Mouse (Mus musculus) lung, postnatal 0 days (tissue): Measurements from ENCODE around the gene Dagla. TPM values are rescaled to one million over a fixed set of nuclear protein-coding genes. Genes with fewer than 3 reads are reported as not detected.

ENCODE experiments used
- ATAC-seq: fragments of 200-750 bp; cut with Nextera tagmentation; 2 replicates; pipeline ENCODE4 v1.8.0; 2017; ENCODE audit warnings: moderate library complexity
- DNase-seq: peaks from one replicate; pipeline ENCODE4 v3.0.0-alpha.2; 2016; ENCODE audit warnings: low spot score
- H3K27ac ChIP-seq: fragments of 300-500 bp; sonication (generic); 2 replicates; pipeline ENCODE4 v1.5.1; 2014; ENCODE audit warnings: antibody characterized with exemption, mild to moderate bottlenecking, low read length, mixed read lengths
- H3K27me3 ChIP-seq: fragments of 300-500 bp; sonication (generic); replicated peaks from 2 replicates; pipeline ENCODE4 v1.6.1; 2014; ENCODE audit warnings: low read length, mixed read lengths; ENCODE audit not compliant: insufficient read depth
- H3K36me3 ChIP-seq: fragments of 300-500 bp; sonication (generic); 2 replicates; pipeline ENCODE4 v1.6.1; 2014; ENCODE audit warnings: low read length, mixed read lengths; ENCODE audit not compliant: insufficient read depth
- H3K4me1 ChIP-seq: fragments of 300-500 bp; sonication (generic); 2 replicates; pipeline ENCODE4 v1.6.1; 2014; ENCODE audit warnings: antibody characterized with exemption, low read depth, low read length, mixed read lengths; ENCODE audit not compliant: insufficient read depth
- H3K4me2 ChIP-seq: fragments of 300-500 bp; sonication (generic); replicated peaks from 2 replicates; pipeline ENCODE4 v1.6.1; 2014; ENCODE audit warnings: low read depth, mild to moderate bottlenecking, low read length, moderate library complexity, mixed read lengths
- H3K4me3 ChIP-seq: fragments of 300-500 bp; sonication (generic); 2 replicates; pipeline ENCODE4 v1.5.1; 2014; ENCODE audit warnings: low read depth, low read length
- H3K9ac ChIP-seq: fragments of 300-500 bp; sonication (generic); replicated peaks from 2 replicates; pipeline ENCODE4 v1.6.1; 2014; ENCODE audit warnings: low read depth, mild to moderate bottlenecking
- H3K9me3 ChIP-seq: fragments of 300-500 bp; sonication (generic); 2 replicates; pipeline ENCODE4 v1.6.1; 2016; ENCODE audit warnings: low read length, mixed read lengths
- CTCF ChIP-seq: IDR thresholded peaks from 2 replicates; pipeline ENCODE4 v1.5.1; 2016; ENCODE audit warnings: antibody characterized with exemption, mild to moderate bottlenecking
- EP300 ChIP-seq: IDR thresholded peaks from 2 replicates; pipeline ENCODE4 v1.6.1; 2016; ENCODE audit warnings: antibody characterized with exemption, mild to moderate bottlenecking, control low read depth
- WGBS: fragments of 180-500 bp; shearing (Covaris S2); extraction: QIAGEN DNeasy Blood & Tissue Kit; methylation state at CpG from one replicate; pipeline ENCODE4 v1.1.7; 2014; 5-methylcytosine and 5-hydroxymethylcytosine counted together
- polyA plus RNA-seq: library from polyadenylated mRNA; unstranded; fragments of >200 nt; fragmentation: Nextera tagmentation; extraction: Ambion mirVana; gene quantifications from 2 replicates; pipeline ENCODE4 v1.2.1, GENCODE M21; 2015

The Dagla gene
- polyA plus RNA-seq, 1 experiment from 2014 or later: 1.2 TPM

- WGBS: 57% methylated on average over 9 of the region's 9 CpGs
- no peak overlapping the region for H3K27ac ChIP-seq
- H3K4me1 ChIP-seq: peaks cover 11% of the 10 kb centered on the region
- H3K4me3 ChIP-seq: no peak overlapping the region
- TF ChIP-seq EP300 (no peak), CTCF (no peak)
- ATAC-seq: peak; percentile 64
- H3K9me3 ChIP-seq: no peaks in the 10 kb centered on the region
- H3K36me3 ChIP-seq: no peaks in the 10 kb centered on the region
- H3K9ac ChIP-seq: no peak overlapping the region
- no peaks in the 10 kb centered on the region for H3K27me3 ChIP-seq
- no peak overlapping the region for H3K4me2 ChIP-seq
- peak; percentile 62 for DNase-seq
Measured at GRCm38 (mm10) chr19:10279668-10280067, 25.0 kb downstream of the Dagla start.

GRCm38 (mm10) chr19:10278669-10279324 is 25.9 kb downstream of the Dagla start:
- H3K27ac ChIP-seq: 0 out of 2 replicates have a peak overlapping the region, but pooled peaks have one; percentile 5
- no peak for DNase-seq
- H3K9ac ChIP-seq: no peak overlapping the region
- H3K36me3 ChIP-seq: no peaks in the 10 kb centered on the region
- H3K27me3 ChIP-seq: no peaks in the 10 kb centered on the region
- H3K9me3 ChIP-seq: no peaks in the 10 kb centered on the region
- H3K4me3 ChIP-seq: no peak overlapping the region
- H3K4me2 ChIP-seq: no peak overlapping the region
- 27% methylated on average over 6 of the region's 6 CpGs for WGBS
- H3K4me1 ChIP-seq: peaks cover 11% of the 10 kb centered on the region
- no peak for TF ChIP-seq EP300
- no peak for TF ChIP-seq CTCF
- ATAC-seq: no peak

GRCm38 (mm10) chr19:10277759-10278158 is 26.9 kb downstream of the Dagla start:
- no peaks in the 10 kb centered on the region for H3K36me3 ChIP-seq
- H3K27me3 ChIP-seq: no peaks in the 10 kb centered on the region
- ATAC-seq (peak; percentile 91), DNase-seq (peak; percentile 90)
- TF ChIP-seq CTCF: peak; percentile 25
- no peak for TF ChIP-seq EP300
- H3K4me2 ChIP-seq: no peak overlapping the region
- H3K4me3 ChIP-seq: no peak overlapping the region; the same call in 1 of the 2 replicates
- H3K4me1 ChIP-seq: peaks cover 11% of the 10 kb centered on the region
- WGBS: 34% methylated on average over 5 of the region's 5 CpGs
- no peak overlapping the region for H3K9ac ChIP-seq
- H3K27ac ChIP-seq: peak overlapping the region; percentile 68
- no peaks in the 10 kb centered on the region for H3K9me3 ChIP-seq

- no peak overlapping the region; the same call in 1 of the 2 replicates for H3K4me3 ChIP-seq
- no peak for TF ChIP-seq CTCF
- no peak for TF ChIP-seq EP300
- no peaks in the 10 kb centered on the region for H3K9me3 ChIP-seq
- H3K9ac ChIP-seq: no peak overlapping the region
- peaks cover 11% of the 10 kb centered on the region for H3K4me1 ChIP-seq
- H3K27me3 ChIP-seq: no peaks in the 10 kb centered on the region
- ATAC-seq (peak; percentile 38; the same call in 1 of the 2 replicates), DNase-seq (peak; percentile 32)
- no peak overlapping the region for H3K4me2 ChIP-seq
- peak overlapping the region; percentile 68 for H3K27ac ChIP-seq
- WGBS: 17% methylated on average over 17 of the region's 17 CpGs
- no peaks in the 10 kb centered on the region for H3K36me3 ChIP-seq
Measured at GRCm38 (mm10) chr19:10277331-10277730, 27.3 kb downstream of the Dagla start.

GRCm38 (mm10) chr19:10276483-10277144 is 28.1 kb downstream of the Dagla start:
- no peak for ATAC-seq
- Histone ChIP-seq H3K27ac (no peak overlapping the region), H3K4me2 (no peak overlapping the region), H3K4me1 (peaks cover 11% of the 10 kb centered on the region), H3K9ac (no peak overlapping the region), H3K27me3 (no peaks in the 10 kb centered on the region), H3K4me3 (no peak overlapping the region), H3K9me3 (no peaks in the 10 kb centered on the region), H3K36me3 (no peaks in the 10 kb centered on the region)
- 78% methylated on average over 12 of the region's 12 CpGs for WGBS
- TF ChIP-seq EP300 (no peak), CTCF (no peak)
- DNase-seq: no peak

GRCm38 (mm10) chr19:10274056-10274455 is 30.6 kb downstream of the Dagla start:
- no peak for TF ChIP-seq CTCF
- TF ChIP-seq EP300: no peak
- H3K27me3 ChIP-seq: no peaks in the 10 kb centered on the region
- no peaks in the 10 kb centered on the region for H3K9me3 ChIP-seq
- WGBS: 44% methylated on average over 5 of the region's 5 CpGs
- DNase-seq (no peak), ATAC-seq (no peak)
- H3K4me2 ChIP-seq: no peak overlapping the region
- peaks cover 10% of the 10 kb centered on the region; the same call in 1 of the 2 replicates for H3K4me1 ChIP-seq
- H3K9ac ChIP-seq: no peak overlapping the region
- no peak overlapping the region for H3K27ac ChIP-seq
- H3K36me3 ChIP-seq: no peaks in the 10 kb centered on the region
- no peak overlapping the region for H3K4me3 ChIP-seq
